Mouse (Mus musculus): ENCODE measurements around the gene Camk1g.

DNA sequence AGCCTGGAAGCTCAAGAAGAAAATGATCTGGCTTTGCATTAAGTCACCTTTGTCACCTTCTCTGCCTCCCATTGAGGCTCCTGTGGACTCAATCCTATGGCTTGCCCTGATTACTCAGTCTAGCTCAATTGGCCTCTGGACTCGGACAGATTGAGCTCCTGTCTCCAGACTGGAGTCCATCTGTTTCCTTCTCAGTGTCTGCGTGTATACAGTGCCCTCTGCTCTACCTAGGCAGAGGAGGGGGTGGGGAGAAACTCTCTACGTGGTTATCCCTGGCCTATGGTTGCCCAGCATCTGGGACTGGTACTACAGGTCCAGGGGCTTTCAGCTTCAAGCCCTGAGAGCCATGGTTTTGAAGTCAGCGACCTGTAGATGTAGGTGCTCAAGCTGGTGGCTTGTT is 26.2 kb downstream of the Camk1g start:
- TF ChIP-seq CTCF (IDR thresholded peaks at IDR 0.05; ENCODE audit: low read depth, low read length) (no peak), GATA1 (IDR thresholded peaks at IDR 0.05; ENCODE audit: borderline replicate concordance, low read length) (no peak)
